Mouse (Mus musculus) cerebellum, postnatal 36 days (tissue): Measurements from ENCODE around the gene Cacna1a.

Experiments
- DNase-seq, 2 experiments: peaks; one replicate each; pipeline ENCODE4 v3.0.0; 2021 to 2022; ENCODE audit warnings: mixed read lengths in 2 of 2

Gene Cacna1a

GRCm38 (mm10) chr8:84413886-84414851 lies 25.9 kb downstream of the Cacna1a start:
- peak; percentile 73 to 79 for DNase-seq

GRCm38 (mm10) chr8:84414918-84415317 lies 26.7 kb downstream of the Cacna1a start:
- DNase-seq: no peak

GRCm38 (mm10) chr8:84415378-84415898 lies 27.2 kb downstream of the Cacna1a start:
- DNase-seq: peak; percentile 58 to 61

GRCm38 (mm10) chr8:84416041-84416440 lies 27.8 kb downstream of the Cacna1a start:
- peak in 1 of 2 experiments; percentile 47 for DNase-seq

- DNase-seq: peak; percentile 65 to 66
Measured at GRCm38 (mm10) chr8:84416915-84417314, 28.7 kb downstream of the Cacna1a start.

GRCm38 (mm10) chr8:84417840-84418239 lies 29.6 kb downstream of the Cacna1a start:
- peak; percentile 77 to 81 for DNase-seq

GRCm38 (mm10) chr8:84424426-84424825 lies 36.2 kb downstream of the Cacna1a start:
- DNase-seq: no peak

GRCm38 (mm10) chr8:84426087-84426486 lies 37.8 kb downstream of the Cacna1a start:
- no peak for DNase-seq

GRCm38 (mm10) chr8:84426582-84426981 lies 38.3 kb downstream of the Cacna1a start:
- DNase-seq: peak; percentile 87 to 89

- peak; percentile 47 to 59 for DNase-seq
Measured at GRCm38 (mm10) chr8:84428034-84428433, 39.8 kb downstream of the Cacna1a start.

GRCm38 (mm10) chr8:84429014-84429413 lies 40.8 kb downstream of the Cacna1a start:
- no peak for DNase-seq

- no peak for DNase-seq
Measured at GRCm38 (mm10) chr8:84429492-84429891, 41.3 kb downstream of the Cacna1a start.

GRCm38 (mm10) chr8:84435370-84435769 lies 47.1 kb downstream of the Cacna1a start:
- DNase-seq: peak; percentile 40 to 46

GRCm38 (mm10) chr8:84439813-84440212 lies 51.6 kb downstream of the Cacna1a start:
- DNase-seq: peak; percentile 82 to 84

- DNase-seq: no peak
Measured at GRCm38 (mm10) chr8:84442043-84442442, 53.8 kb downstream of the Cacna1a start.

- DNase-seq: peak; percentile 67 to 69
Measured at GRCm38 (mm10) chr8:84446571-84446991, 58.3 kb downstream of the Cacna1a start.

- peak in 1 of 2 experiments; percentile 48 for DNase-seq
Measured at GRCm38 (mm10) chr8:84454532-84454931, 66.3 kb downstream of the Cacna1a start.

GRCm38 (mm10) chr8:84458853-84459252 lies 70.6 kb downstream of the Cacna1a start:
- no peak for DNase-seq

GRCm38 (mm10) chr8:84459276-84459675 lies 71.0 kb downstream of the Cacna1a start:
- DNase-seq: peak; percentile 57 to 58

GRCm38 (mm10) chr8:84460698-84461097 lies 72.5 kb downstream of the Cacna1a start:
- no peak for DNase-seq

GRCm38 (mm10) chr8:84466932-84467331 lies 78.7 kb downstream of the Cacna1a start:
- peak; percentile 60 to 68 for DNase-seq

GRCm38 (mm10) chr8:84469076-84469475 lies 80.8 kb downstream of the Cacna1a start:
- DNase-seq: no peak

- peak; percentile 67 to 70 for DNase-seq
Measured at GRCm38 (mm10) chr8:84471271-84471995, 83.2 kb downstream of the Cacna1a start.
